Mouse (Mus musculus) C2C12 (cell line): ENCODE data around the gene Lef1. TPM values are rescaled to one million over a fixed set of nuclear protein-coding genes. Genes with fewer than 3 reads are reported as not detected.

ENCODE experiments used
- H3K27me3 ChIP-seq: one replicate; pipeline ENCODE4 v1.6.1; 2011; ENCODE audit not compliant: control insufficient read depth, insufficient read depth, insufficient read length
- H3K36me3 ChIP-seq: one replicate; pipeline ENCODE4 v1.6.1; 2011; ENCODE audit not compliant: control insufficient read depth, insufficient read depth
- H3K4me3 ChIP-seq: one replicate; pipeline ENCODE4 v1.5.1; 2011; ENCODE audit warnings: mild to moderate bottlenecking, control low read depth; ENCODE audit not compliant: poor library complexity, insufficient read depth, severe bottlenecking
- H3K79me2 ChIP-seq: one replicate; pipeline ENCODE4 v1.6.1; 2011; ENCODE audit not compliant: control insufficient read depth, insufficient read depth
- H3K79me3 ChIP-seq: one replicate; pipeline ENCODE4 v1.6.1; 2011; ENCODE audit warnings: low read depth, control low read depth
- H3ac ChIP-seq: one replicate; pipeline ENCODE3; 2011; ENCODE audit warnings: low read depth; ENCODE audit not compliant: control insufficient read depth, insufficient read length
- CEBPB ChIP-seq: IDR thresholded peaks from one replicate; pipeline ENCODE4 v1.6.1; 2011; ENCODE audit warnings: low read depth, mild to moderate bottlenecking, control low read depth, moderate library complexity
- CTCF ChIP-seq: IDR thresholded peaks from one replicate; pipeline ENCODE4 v1.5.1; 2011; ENCODE audit not compliant: control insufficient read depth, insufficient read depth, insufficient read length
- FOSL1 ChIP-seq: IDR thresholded peaks from one replicate; pipeline ENCODE4 v1.8.0; 2011; ENCODE audit warnings: mild to moderate bottlenecking, low read length; ENCODE audit not compliant: poor library complexity, insufficient read depth, severe bottlenecking
- MAX ChIP-seq: IDR thresholded peaks from one replicate; pipeline ENCODE4 v1.6.1; 2011; ENCODE audit warnings: mild to moderate bottlenecking, control low read depth
- MYOD1 ChIP-seq: IDR thresholded peaks from one replicate; pipeline ENCODE4 v1.6.1; 2011; ENCODE audit warnings: low read depth; ENCODE audit not compliant: control insufficient read depth, insufficient read length
- MYOG ChIP-seq: IDR thresholded peaks from one replicate; pipeline ENCODE4 v1.6.1; 2011; ENCODE audit not compliant: control insufficient read depth, insufficient read length; ENCODE audit errors: extremely low read depth
- USF1 ChIP-seq: IDR thresholded peaks from one replicate; pipeline ENCODE4 v1.6.1; 2011; ENCODE audit warnings: low read depth, mild to moderate bottlenecking, control low read depth, moderate library complexity
- polyA plus RNA-seq: library from polyadenylated mRNA; unstranded; fragments of >200 nt; fragmentation: generic; extraction: Trizol; gene quantifications from one replicate; pipeline ENCODE4 v1.2.1, GENCODE M21; 2012; ENCODE audit warnings: missing spikeins

Gene Lef1
- polyA plus RNA-seq, 1 experiment = 4.6 TPM

DNA sequence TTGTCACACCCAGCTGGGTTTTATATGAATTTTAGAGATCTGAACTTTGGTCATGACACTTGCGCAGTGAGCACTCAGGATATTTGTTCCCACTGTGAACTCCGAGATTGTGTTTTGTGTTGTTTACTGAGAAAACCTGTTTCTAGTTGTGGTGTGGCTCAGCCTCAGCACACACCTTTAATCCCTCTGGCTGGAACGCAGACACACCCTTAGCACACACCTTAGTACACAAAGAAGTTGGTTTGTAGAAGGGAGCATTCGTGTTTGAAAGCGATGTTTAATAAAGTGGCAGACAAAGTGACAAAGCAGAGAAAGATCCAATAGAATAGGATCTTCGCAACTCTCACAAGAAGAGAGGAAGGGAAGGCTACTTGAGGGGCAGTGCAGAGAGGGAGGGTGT, 150.1 kb downstream of the Lef1 start:
- Histone ChIP-seq H3K36me3 (peaks cover 15% of the 10 kb centered on the region), H3K27me3 (no peaks in the 10 kb centered on the region), H3K4me3 (no peak overlapping the region), H3K79me3 (peaks cover 2% of the 10 kb centered on the region), H3ac (no peak overlapping the region), H3K79me2 (no peaks in the 10 kb centered on the region)
- TF ChIP-seq CEBPB (no peak), USF1 (no peak), MYOG (no peak), FOSL1 (no peak), MAX (no peak), CTCF (no peak), MYOD1 (no peak)

DNA sequence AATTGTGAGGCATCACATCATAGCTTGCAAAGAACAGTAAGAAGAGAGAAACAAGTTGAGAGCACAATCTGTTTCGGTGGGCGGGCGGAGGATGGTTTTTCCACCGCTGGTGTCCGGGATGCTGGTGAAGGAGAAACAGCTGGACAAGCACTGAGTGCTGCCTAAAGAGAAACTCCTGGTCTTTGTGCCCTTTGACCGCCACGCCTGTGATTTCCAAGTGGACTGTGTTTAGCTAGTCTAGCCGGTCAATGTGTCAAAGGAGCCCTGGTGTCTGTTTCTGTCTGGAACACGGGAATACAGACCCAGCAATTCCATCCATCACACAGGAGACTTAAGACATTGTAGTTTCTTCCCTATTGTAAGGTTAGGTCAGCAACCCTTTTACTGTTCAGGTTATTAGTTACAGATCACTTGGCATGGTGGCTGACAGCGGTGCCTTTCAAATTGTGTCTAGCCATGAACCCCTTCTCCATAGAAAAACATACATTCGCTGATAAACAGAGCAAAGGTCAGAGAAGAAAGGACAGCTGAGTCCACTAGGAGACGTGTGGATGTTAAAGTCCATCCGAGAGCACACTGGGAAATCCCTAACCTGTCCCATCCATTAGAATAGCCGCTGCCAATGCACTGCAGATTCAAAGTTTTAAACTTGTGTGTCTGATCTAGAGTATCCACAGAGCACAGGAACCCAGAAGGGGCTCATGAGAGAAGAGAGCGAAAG, 153.7 kb downstream of the Lef1 start:
- Histone ChIP-seq H3ac (no peak overlapping the region), H3K79me3 (peaks cover 3% of the 10 kb centered on the region), H3K79me2 (peaks cover 3% of the 10 kb centered on the region), H3K4me3 (no peak overlapping the region), H3K27me3 (no peaks in the 10 kb centered on the region), H3K36me3 (peaks cover 18% of the 10 kb centered on the region)
- TF ChIP-seq MYOD1 = no peak

DNA sequence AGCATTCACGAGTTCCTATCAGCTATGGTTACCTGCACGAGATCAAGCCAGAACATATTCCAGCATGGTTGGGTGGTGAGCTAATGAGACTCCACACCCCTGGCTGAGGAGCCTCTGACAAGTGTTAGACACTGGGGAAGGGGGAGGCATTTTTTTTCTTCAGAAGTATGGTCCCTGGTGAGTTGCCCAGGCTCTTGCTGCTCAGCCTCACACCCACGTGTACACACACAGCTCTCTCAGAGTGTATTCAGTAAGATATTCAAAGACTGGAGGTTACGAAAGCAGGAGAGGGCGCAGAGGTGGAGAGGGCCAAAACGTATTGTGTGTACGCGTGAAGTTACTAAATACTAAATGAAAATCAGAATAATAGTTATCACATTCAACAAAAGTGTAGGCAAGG, 155.2 kb downstream of the Lef1 start:
- no peak for TF ChIP-seq FOSL1
- TF ChIP-seq MYOG = no peak
- TF ChIP-seq CTCF = no peak
- no peak for TF ChIP-seq MYOD1
- TF ChIP-seq USF1 = no peak
- no peak for TF ChIP-seq CEBPB
- no peak for TF ChIP-seq MAX
- H3K27me3 ChIP-seq = no peaks in the 10 kb centered on the region
- H3K79me3 ChIP-seq = peaks cover 3% of the 10 kb centered on the region
- H3K4me3 ChIP-seq = no peak overlapping the region
- peaks cover 23% of the 10 kb centered on the region for H3K36me3 ChIP-seq
- H3ac ChIP-seq = no peak overlapping the region
- H3K79me2 ChIP-seq = peaks cover 15% of the 10 kb centered on the region

DNA sequence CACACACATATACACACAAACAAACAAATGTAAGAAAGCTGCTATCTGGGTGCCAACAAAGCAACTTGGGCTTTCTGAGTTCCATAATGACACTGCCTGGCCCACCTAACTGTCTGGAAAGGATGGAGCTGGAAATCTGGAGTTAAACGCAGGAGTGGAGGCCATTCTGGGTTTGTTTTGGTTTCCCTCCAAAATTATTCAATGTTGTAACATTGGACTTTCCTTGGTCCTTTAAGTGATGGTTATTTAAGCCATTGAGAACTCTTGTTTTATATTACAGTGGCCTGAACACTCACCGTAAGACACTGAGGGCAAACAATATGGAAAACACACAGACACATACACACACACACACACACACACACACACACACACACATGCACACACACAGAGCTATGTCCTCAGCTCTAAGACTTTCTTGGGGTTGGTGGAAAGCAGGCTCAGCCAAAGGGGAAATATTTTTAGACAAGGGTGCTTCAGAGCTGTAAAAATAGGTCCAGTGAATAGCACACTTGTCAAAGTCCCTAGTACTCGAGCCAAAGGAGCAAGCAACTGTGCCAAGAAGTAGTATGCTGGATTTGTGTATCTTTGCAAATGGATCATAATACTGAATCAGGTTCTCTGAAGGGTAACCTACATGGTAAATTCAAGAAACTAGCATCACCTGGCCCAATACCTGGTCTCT, 156.2 kb downstream of the Lef1 start:
- Histone ChIP-seq H3K4me3 (no peak overlapping the region), H3K36me3 (peaks cover 23% of the 10 kb centered on the region), H3K79me2 (peaks cover 25% of the 10 kb centered on the region), H3ac (no peak overlapping the region), H3K27me3 (no peaks in the 10 kb centered on the region), H3K79me3 (peaks cover 7% of the 10 kb centered on the region)
- TF ChIP-seq CEBPB (no peak), MYOD1 (no peak), FOSL1 (no peak), USF1 (no peak), MAX (no peak)

DNA sequence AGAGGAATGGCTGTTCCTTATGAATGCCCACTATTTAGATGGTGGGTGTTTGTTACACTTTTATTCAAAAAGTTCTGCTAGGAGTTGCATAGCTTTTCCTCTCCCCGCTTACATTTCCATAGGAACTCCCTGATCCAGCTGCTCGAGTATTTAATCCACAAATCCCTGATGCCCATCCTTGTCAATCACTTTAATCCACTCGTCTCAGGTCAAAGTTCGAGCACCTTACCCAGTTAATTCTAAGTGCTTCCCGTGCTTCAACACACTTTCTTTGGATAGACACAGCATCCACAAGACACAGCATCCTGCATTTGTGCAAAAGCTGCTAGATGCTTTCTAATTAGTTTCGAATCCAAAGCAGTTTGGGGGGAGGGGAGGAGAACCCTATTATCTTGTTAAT, 160.1 kb downstream of the Lef1 start:
- Histone ChIP-seq H3K79me3 (peaks cover 5% of the 10 kb centered on the region), H3K36me3 (peaks cover 8% of the 10 kb centered on the region), H3K4me3 (no peak overlapping the region), H3K79me2 (peaks cover 26% of the 10 kb centered on the region), H3K27me3 (no peaks in the 10 kb centered on the region), H3ac (no peak overlapping the region)
- no peak for TF ChIP-seq CTCF
- TF ChIP-seq FOSL1 = no peak
- TF ChIP-seq MAX = no peak
- TF ChIP-seq CEBPB = no peak
- no peak for TF ChIP-seq MYOD1
- no peak for TF ChIP-seq MYOG
- no peak for TF ChIP-seq USF1

DNA sequence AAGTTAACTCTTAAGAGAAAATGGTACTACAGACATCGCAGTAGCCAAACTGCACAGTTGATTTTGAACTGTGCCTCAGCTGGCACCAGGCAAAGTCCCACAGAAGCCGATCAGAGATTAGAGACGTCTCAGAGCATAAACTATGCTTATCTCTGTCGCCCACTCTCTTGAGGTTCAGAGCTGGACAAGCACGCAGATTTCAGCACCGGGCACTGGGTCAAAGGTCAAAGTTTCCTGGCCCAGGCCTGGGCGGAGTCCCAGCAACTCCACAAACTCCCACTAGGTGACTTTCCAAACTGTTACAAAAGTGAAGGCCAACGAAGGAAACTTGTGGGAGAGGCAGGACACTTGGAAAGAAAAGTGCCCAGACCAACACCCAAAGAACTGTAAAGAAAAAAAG, 160.9 kb downstream of the Lef1 start:
- Histone ChIP-seq H3ac (peak overlapping the region; percentile 63), H3K79me2 (peaks cover 26% of the 10 kb centered on the region), H3K4me3 (peak overlapping the region; percentile 50), H3K36me3 (peaks cover 8% of the 10 kb centered on the region), H3K27me3 (no peaks in the 10 kb centered on the region), H3K79me3 (peaks cover 5% of the 10 kb centered on the region)
- no peak for TF ChIP-seq MAX
